Mouse (Mus musculus) brain, embryonic 14.5 days (tissue): ENCODE data around the gene Olfr20.
"Not testable (repeated sequence)": the region's sequence is repeated elsewhere in the genome, so short reads cannot be mapped to it uniquely, and the experiment has no call there.

Experiments used
- CTCF ChIP-seq: fragments of 200-500 bp; IDR thresholded peaks from 2 replicates; pipeline ENCODE4 v1.5.1; 2012; ENCODE audit warnings: inconsistent platforms, mild to moderate bottlenecking, moderate library complexity, borderline replicate concordance; ENCODE audit not compliant: insufficient read depth, insufficient read length; ENCODE audit errors: extremely low read depth
- POLR2A ChIP-seq: fragments of 200-500 bp; IDR thresholded peaks from 2 replicates; pipeline ENCODE4 v1.6.1; 2012; ENCODE audit warnings: mild to moderate bottlenecking, inconsistent platforms, borderline replicate concordance; ENCODE audit not compliant: poor library complexity, insufficient read depth, insufficient read length, severe bottlenecking; ENCODE audit errors: extremely low read depth

DNA sequence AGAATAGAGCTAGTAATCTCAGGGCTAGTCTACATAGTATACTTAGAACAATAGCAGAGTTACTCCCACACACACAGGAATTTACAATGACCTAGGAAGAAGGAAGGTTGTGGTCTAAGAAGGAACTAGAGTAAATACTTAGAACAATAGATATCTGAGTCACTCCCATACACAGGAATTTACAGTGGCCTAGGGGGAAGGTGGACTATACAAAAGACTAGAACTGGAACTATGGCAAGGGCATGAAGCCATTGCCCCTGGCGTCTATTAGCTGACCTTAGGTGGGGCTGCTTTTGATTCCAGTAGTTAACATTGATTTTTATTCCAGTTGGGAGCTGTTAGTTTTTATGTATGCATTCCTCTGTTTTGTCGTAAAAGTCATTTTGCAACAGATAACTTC lies 32.0 kb upstream of the Olfr20 start:
- not testable (repeated sequence) for TF ChIP-seq POLR2A, CTCF
